Mouse (Mus musculus): ENCODE results near the gene Rragc. TPM values are rescaled to one million over a fixed set of nuclear protein-coding genes. Genes with fewer than 3 reads are reported as not detected.

Gene Rragc
- polyA plus RNA-seq, 1 experiment from 2014 or later = 40.9 TPM

Other genes with a start within 250 kb of the Rragc start
- gene Macf1, start 233.1 kb upstream of the Rragc start, polyA plus RNA-seq (2015; fragmentation: Nextera tagmentation; extraction: Ambion mirVana) = 43.7 and 44.6 TPM in 2 replicates
- 423 and 513 TPM in 2 replicates for gene Ndufs5, start 199.2 kb upstream of the Rragc start, polyA plus RNA-seq (2015; fragmentation: Nextera tagmentation; extraction: Ambion mirVana)
- 43.3 and 50.7 TPM in 2 replicates for gene Akirin1, start 167.1 kb upstream of the Rragc start, polyA plus RNA-seq (2015; fragmentation: Nextera tagmentation; extraction: Ambion mirVana)
- gene Rhbdl2, start 129.6 kb upstream of the Rragc start, polyA plus RNA-seq (2015; fragmentation: Nextera tagmentation; extraction: Ambion mirVana) = 2.2 and 2.3 TPM in 2 replicates
- gene 4933427I04Rik, start 57.8 kb upstream of the Rragc start, polyA plus RNA-seq (2015; fragmentation: Nextera tagmentation; extraction: Ambion mirVana) = not detected in 2 replicates
- gene Mycbp, start 12.6 kb upstream of the Rragc start, polyA plus RNA-seq (2015; fragmentation: Nextera tagmentation; extraction: Ambion mirVana) = 57.6 and 58.5 TPM in 2 replicates
- gene 4930535I16Rik, start 576 bp downstream of the Rragc start, polyA plus RNA-seq (2015; fragmentation: Nextera tagmentation; extraction: Ambion mirVana) = not detected in 2 replicates

Data from heart, embryonic 13.5 days (tissue).